Mouse (Mus musculus): ENCODE results near the gene Chst1. TPM values are rescaled to one million over a fixed set of nuclear protein-coding genes. Genes with fewer than 3 reads are reported as not detected.
A peak's percentile ranks its signal among the peaks of the same experiment; 100 is the strongest.

Gene Chst1
- polyA plus RNA-seq, 1 experiment from 2014 or later: 14.9 TPM

DNA sequence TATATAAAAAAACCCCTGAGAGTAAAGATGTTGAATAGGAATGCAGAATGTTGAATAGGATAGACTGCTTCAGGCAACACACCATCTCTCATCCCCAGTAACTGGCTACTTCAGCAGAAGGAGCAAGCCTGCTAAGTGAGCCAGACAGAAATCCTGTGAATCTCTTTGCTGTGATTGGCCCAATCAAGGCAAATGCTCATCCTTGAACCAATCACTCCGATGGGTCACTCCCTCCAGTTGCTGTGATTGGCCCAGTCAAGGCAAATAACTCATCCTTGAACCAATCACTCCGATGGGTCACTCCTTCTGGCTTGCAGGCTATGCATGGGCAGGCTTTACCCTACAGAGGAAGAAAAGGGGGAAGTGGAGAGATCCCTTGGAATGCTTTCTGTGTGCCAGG, 57.7 kb downstream of the Chst1 start:
- H3K4me1 ChIP-seq: peaks cover 9% of the 10 kb centered on the region
- no peaks in the 10 kb centered on the region; the same call in 1 of the 2 replicates for H3K27me3 ChIP-seq
- no peak overlapping the region for H3K4me3 ChIP-seq
- 82% methylated on average over 2 of the region's 2 CpGs for WGBS
- no peak overlapping the region for H3K27ac ChIP-seq (replicated peaks)
- no peak overlapping the region for H3K9ac ChIP-seq (replicated peaks)
- H3K9me3 ChIP-seq: no peaks in the 10 kb centered on the region
- H3K36me3 ChIP-seq: no peaks in the 10 kb centered on the region
- no peak overlapping the region for H3K4me2 ChIP-seq (replicated peaks)
- ATAC-seq (ENCODE audit: low FRiP score, low read depth): no peak

DNA sequence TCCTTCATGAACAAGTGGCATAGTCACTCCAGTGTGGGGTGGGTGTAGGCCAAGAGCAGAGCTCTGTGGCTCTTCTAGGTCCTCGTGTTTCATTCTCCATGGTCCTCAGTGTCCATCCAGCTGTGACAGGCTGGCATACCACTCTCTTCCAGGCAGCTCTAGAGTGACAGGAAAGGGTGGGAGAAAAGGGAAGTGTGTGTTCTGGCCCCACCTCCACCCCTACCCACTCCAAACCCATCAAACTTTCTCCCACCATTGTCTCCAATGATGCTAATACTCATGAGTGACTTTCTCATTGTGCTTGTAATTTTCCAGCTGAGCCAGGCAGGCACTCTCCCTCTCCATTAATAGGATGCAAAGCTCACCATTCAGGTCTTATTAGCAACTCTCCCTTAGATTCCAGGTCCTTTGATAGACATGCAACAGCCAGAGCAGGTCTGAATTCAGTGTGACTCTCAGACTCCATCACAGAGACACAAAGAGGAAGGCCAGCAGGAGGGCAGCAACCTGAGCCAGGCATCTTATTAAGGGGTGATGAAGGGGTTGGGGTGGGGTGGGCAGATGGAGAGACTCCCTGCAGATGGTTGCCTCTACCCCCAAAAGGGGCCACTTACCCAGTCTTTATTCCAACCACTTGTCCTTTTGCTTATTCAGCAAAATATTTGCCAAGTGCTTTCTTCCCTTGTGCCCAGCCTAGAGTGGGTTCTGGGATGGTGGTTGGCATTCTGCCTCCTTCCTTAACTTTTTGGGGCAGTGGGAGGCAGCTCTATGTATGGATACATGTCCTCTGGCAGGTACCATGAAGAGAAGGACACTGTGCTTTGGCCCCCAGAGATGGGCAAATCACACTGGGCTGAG, 59.0 kb downstream of the Chst1 start:
- no peaks in the 10 kb centered on the region for H3K9me3 ChIP-seq
- H3K27me3 ChIP-seq: no peaks in the 10 kb centered on the region; the same call in 1 of the 2 replicates
- 24% methylated on average over 1 of the region's 1 CpGs for WGBS
- no peak overlapping the region for H3K27ac ChIP-seq (replicated peaks)
- no peak overlapping the region for H3K9ac ChIP-seq (replicated peaks)
- ATAC-seq (ENCODE audit: low FRiP score, low read depth): peak; percentile 65; the same call in 1 of the 2 replicates
- no peak overlapping the region for H3K4me3 ChIP-seq
- H3K4me2 ChIP-seq (replicated peaks): no peak overlapping the region
- H3K36me3 ChIP-seq: no peaks in the 10 kb centered on the region
- H3K4me1 ChIP-seq: peaks cover 10% of the 10 kb centered on the region

DNA sequence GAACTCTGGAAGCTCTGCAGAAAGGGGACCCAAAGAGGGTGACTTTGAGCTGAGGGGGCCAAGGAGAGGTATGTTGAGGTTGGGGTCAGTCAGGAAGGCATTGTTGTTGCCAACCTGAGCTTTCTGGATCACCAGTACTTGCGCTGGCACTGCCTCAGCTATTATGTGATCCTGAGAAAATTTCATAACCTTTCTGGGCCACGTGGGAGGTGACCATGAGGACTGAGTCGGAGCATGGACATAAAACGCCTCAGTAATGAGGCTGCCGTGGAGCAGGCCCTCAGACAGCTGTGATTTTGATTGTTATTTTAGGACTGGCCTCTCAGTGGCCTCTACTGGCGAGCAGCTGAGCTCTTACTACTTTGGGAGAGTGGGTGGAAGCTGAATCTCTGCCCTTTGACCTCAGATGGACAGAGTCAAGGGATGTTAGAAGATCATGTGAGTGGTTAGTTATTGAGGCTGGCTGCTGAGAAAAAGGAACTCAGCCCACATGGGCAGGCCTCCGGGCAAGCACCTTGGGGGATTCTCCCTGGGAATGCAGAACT, 60.1 kb downstream of the Chst1 start:
- ATAC-seq (ENCODE audit: low FRiP score, low read depth): no peak
- no peak overlapping the region for H3K27ac ChIP-seq (replicated peaks)

GRCm38 (mm10) chr2:92662534-92663068, 63.1 kb downstream of the Chst1 start:
- ATAC-seq (ENCODE audit: low FRiP score, low read depth): no peak
- Histone ChIP-seq H3K27ac (replicated peaks) (no peak overlapping the region), H3K36me3 (no peaks in the 10 kb centered on the region), H3K9me3 (no peaks in the 10 kb centered on the region), H3K4me2 (replicated peaks) (no peak overlapping the region), H3K27me3 (no peaks in the 10 kb centered on the region), H3K4me3 (no peak overlapping the region), H3K4me1 (peaks cover 26% of the 10 kb centered on the region), H3K9ac (replicated peaks) (no peak overlapping the region)
- 88% methylated on average over 6 of the region's 6 CpGs for WGBS

More for the DNA sequence above, 60.1 kb downstream of the Chst1 start:
- H3K4me1 ChIP-seq: peaks cover 21% of the 10 kb centered on the region
- H3K27me3 ChIP-seq: no peaks in the 10 kb centered on the region; the same call in 1 of the 2 replicates
- no peaks in the 10 kb centered on the region for H3K9me3 ChIP-seq
- H3K4me3 ChIP-seq: no peak overlapping the region
- no peak overlapping the region for H3K9ac ChIP-seq (replicated peaks)
- 72% methylated on average over 7 of the region's 7 CpGs for WGBS
- H3K36me3 ChIP-seq: no peaks in the 10 kb centered on the region
- H3K4me2 ChIP-seq (replicated peaks): no peak overlapping the region

Small RNA genes lying within 50 kb of the gene (microRNA-seq; reads per million reads assigned to microRNA genes)
- gene Mir7221 (not detected), gene Mir7222 (not detected)

Other genes starting within 250 kb of the Chst1 start
- 26.1 and 27.2 TPM in 2 replicates for gene Pex16, start 225.0 kb upstream of the Chst1 start, polyA plus RNA-seq (2016; fragmentation: Nextera tagmentation; extraction: Ambion mirVana)
- 4.7 and 7.4 TPM in 2 replicates for gene Large2, start 224.8 kb upstream of the Chst1 start, polyA plus RNA-seq (2016; fragmentation: Nextera tagmentation; extraction: Ambion mirVana)
- gene 1700029I15Rik, start 217.2 kb upstream of the Chst1 start, polyA plus RNA-seq (2016; fragmentation: Nextera tagmentation; extraction: Ambion mirVana): 7.4 TPM in 2 replicates
- gene Mapk8ip1, start 198.4 kb upstream of the Chst1 start, polyA plus RNA-seq (2016; fragmentation: Nextera tagmentation; extraction: Ambion mirVana): 105 and 112 TPM in 2 replicates
- gene Cry2, start 165.7 kb upstream of the Chst1 start, polyA plus RNA-seq (2016; fragmentation: Nextera tagmentation; extraction: Ambion mirVana): 36.1 and 37.7 TPM in 2 replicates
- gene Slc35c1, start 139.2 kb upstream of the Chst1 start, polyA plus RNA-seq (2016; fragmentation: Nextera tagmentation; extraction: Ambion mirVana): 9.3 TPM in 2 replicates